Comparison of ENCODE assay signal across 17 mouse cellular contexts in the genomic region with DNA sequence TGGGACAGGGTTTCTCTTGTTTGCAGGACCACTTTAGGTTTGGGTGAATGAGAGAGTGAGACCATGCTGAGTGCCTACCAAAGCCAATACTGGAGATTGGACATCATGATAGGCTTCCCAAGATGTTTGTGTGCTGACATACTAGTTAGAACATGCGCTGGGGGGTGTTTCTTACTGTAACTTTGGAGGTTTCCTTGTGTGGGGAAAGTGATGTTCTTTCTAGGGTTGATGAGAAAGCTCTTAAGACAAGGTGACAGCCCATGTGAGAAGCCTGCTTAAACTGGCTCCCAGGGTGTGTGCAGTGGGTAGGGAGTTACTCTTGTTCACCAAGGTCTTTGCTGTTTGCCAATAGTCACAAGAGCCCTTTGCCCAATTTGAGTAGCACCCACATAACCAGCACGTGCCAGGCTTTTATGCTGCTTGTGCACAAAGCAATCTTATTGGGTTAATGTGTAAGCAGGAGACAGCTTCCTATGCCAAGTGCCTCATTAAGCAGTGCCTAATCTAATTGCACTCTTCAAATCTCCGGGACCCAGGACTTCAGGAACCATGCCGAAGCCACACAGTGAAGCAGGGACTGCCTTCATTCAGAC. TPM values are rescaled to one million over a fixed set of nuclear protein-coding genes. Genes with fewer than 3 reads are reported as not detected.
DNase-seq lines count a peak whose midpoint lies in the region; ATAC-seq and TF ChIP-seq lines count a peak whose summit lies in the region.
"Had no signal": no experiment of that assay in that cellular context is flagged by ENCODE, and none has a peak within 500 bp of the region (broad histone marks: within the 10 kb centered on the region; RNA-seq: fewer than 3 reads in every experiment).

No protein-coding gene starts in this region.

- H3K36me3 ChIP-seq in forebrain, postnatal 0 days (ENCODE audit: insufficient read depth): peaks cover 58% of the 10 kb centered on the region
- H3K36me3 ChIP-seq in forebrain, embryonic 12.5 days (replicated peaks): peaks cover 94% of the 10 kb centered on the region
- peaks cover 16% of the 10 kb centered on the region for H3K36me3 ChIP-seq in lung, postnatal 0 days (ENCODE audit: insufficient read depth, low read length)

- H3K27ac ChIP-seq in forebrain, postnatal 0 days (ENCODE audit: low read depth, low read length): no peak overlapping the region
- H3K27ac ChIP-seq in forebrain, embryonic 12.5 days: no peak overlapping the region
- no peak overlapping the region for H3K27ac ChIP-seq in lung, postnatal 0 days (ENCODE audit: low read length)
- H3K27ac ChIP-seq: embryonic facial prominence, embryonic 13.5 days; hindbrain, embryonic 12.5 days; limb, embryonic 12.5 days; macrophage had no signal

- no peak for TF ChIP-seq CTCF in forebrain, postnatal 0 days (IDR thresholded peaks at IDR 0.05; ENCODE audit: low read depth)
- TF ChIP-seq CTCF in brain, embryonic 14.5 days (IDR thresholded peaks at IDR 0.05; ENCODE audit: borderline replicate concordance, extremely low read depth, insufficient read depth, insufficient read length): no peak
- TF ChIP-seq CTCF in lung, postnatal 0 days (IDR thresholded peaks at IDR 0.05): no peak

- no peak for TF ChIP-seq EP300 in lung, postnatal 0 days (IDR thresholded peaks at IDR 0.05)

- ATAC-seq in forebrain, postnatal 0 days: peak; percentile 21; the same call in 1 of the 2 replicates
- no peak for ATAC-seq in forebrain, embryonic 12.5 days (ENCODE audit: low FRiP score)
- peak; percentile 78 for ATAC-seq in lung, postnatal 0 days
- ATAC-seq: Patski had no signal

- DNase-seq in forebrain, postnatal 0 days: no peak
- DNase-seq in layer of hippocampus, adult 11-12 months (ENCODE audit: low spot score): peak; percentile 5
- DNase-seq in layer of hippocampus, adult 9-10 months (ENCODE audit: low spot score): no peak
- DNase-seq in brain, embryonic 14.5 days (ENCODE audit: low read depth): peak; percentile 71
- DNase-seq in lung, postnatal 0 days (ENCODE audit: low spot score): peak; percentile 67
- DNase-seq in cerebellum, adult 8-10 months: no peak
- no peak for DNase-seq in spleen, adult 18-20 months
- DNase-seq: B cell, adult 2 months; cerebellum, adult 9-11 months; layer of hippocampus, adult 9-11 months; thymus, postnatal 25 days had no signal

- H3K27me3 ChIP-seq in forebrain, postnatal 0 days (ENCODE audit: insufficient read depth, low read length): no peaks in the 10 kb centered on the region
- H3K27me3 ChIP-seq in forebrain, embryonic 12.5 days: no peaks in the 10 kb centered on the region
- H3K27me3 ChIP-seq in lung, postnatal 0 days (replicated peaks; ENCODE audit: insufficient read depth, low read length): no peaks in the 10 kb centered on the region
- H3K27me3 ChIP-seq: embryonic facial prominence, embryonic 13.5 days; hindbrain, embryonic 12.5 days; limb, embryonic 12.5 days; Patski had no signal

- no peaks in the 10 kb centered on the region for H3K9me3 ChIP-seq in forebrain, postnatal 0 days (ENCODE audit: low read length)
- H3K9me3 ChIP-seq in forebrain, embryonic 12.5 days: no peaks in the 10 kb centered on the region
- no peaks in the 10 kb centered on the region for H3K9me3 ChIP-seq in lung, postnatal 0 days (ENCODE audit: low read length)
- H3K9me3 ChIP-seq: embryonic facial prominence, embryonic 13.5 days; hindbrain, embryonic 12.5 days; limb, embryonic 12.5 days had no signal

- H3K9ac ChIP-seq in forebrain, postnatal 0 days: no peak overlapping the region
- H3K9ac ChIP-seq in forebrain, embryonic 12.5 days: no peak overlapping the region
- H3K9ac ChIP-seq in lung, postnatal 0 days (replicated peaks; ENCODE audit: low read depth): no peak overlapping the region
- H3K9ac ChIP-seq: embryonic facial prominence, embryonic 13.5 days; hindbrain, embryonic 12.5 days; limb, embryonic 12.5 days had no signal

- peaks cover 15% of the 10 kb centered on the region for H3K4me1 ChIP-seq in forebrain, postnatal 0 days (ENCODE audit: insufficient read depth)
- H3K4me1 ChIP-seq in forebrain, embryonic 12.5 days: peaks cover 44% of the 10 kb centered on the region
- peaks cover 15% of the 10 kb centered on the region for H3K4me1 ChIP-seq in lung, postnatal 0 days (ENCODE audit: insufficient read depth, low read depth, low read length)

- H3K4me2 ChIP-seq in forebrain, postnatal 0 days (ENCODE audit: low read depth): no peak overlapping the region
- no peak overlapping the region for H3K4me2 ChIP-seq in forebrain, embryonic 12.5 days
- no peak overlapping the region for H3K4me2 ChIP-seq in lung, postnatal 0 days (replicated peaks; ENCODE audit: low read depth, low read length)
- H3K4me2 ChIP-seq: embryonic facial prominence, embryonic 13.5 days; hindbrain, embryonic 12.5 days; limb, embryonic 12.5 days had no signal

- 35% methylated on average over 4 of the region's 4 CpGs for WGBS in forebrain, postnatal 0 days
- 72% methylated on average over 4 of the region's 4 CpGs for WGBS in forebrain, embryonic 12.5 days
- 58% methylated on average over 4 of the region's 4 CpGs for WGBS in lung, postnatal 0 days

- no peak overlapping the region for H3K4me3 ChIP-seq in forebrain, postnatal 0 days (ENCODE audit: low read depth, low read length)
- H3K4me3 ChIP-seq in forebrain, embryonic 12.5 days (replicated peaks): no peak overlapping the region
- H3K4me3 ChIP-seq in lung, postnatal 0 days (ENCODE audit: low read depth, low read length): no peak overlapping the region
- H3K4me3 ChIP-seq: embryonic facial prominence, embryonic 13.5 days; hindbrain, embryonic 12.5 days; limb, embryonic 12.5 days had no signal

- no peak for TF ChIP-seq POLR2A in brain, embryonic 14.5 days (IDR thresholded peaks at IDR 0.05; ENCODE audit: borderline replicate concordance, extremely low read depth, insufficient read depth, insufficient read length, poor library complexity, severe bottlenecking)

RNA-seq across cellular contexts. Expression of a gene that starts 8.6 kb away (rescaled TPM):
- total RNA-seq in forebrain, postnatal 0 days (2014; rRNA removed): 677 and 762 TPM in 2 replicates
- 764 and 783 TPM in 2 replicates for polyA plus RNA-seq in forebrain, postnatal 0 days (2015; fragmentation: Nextera tagmentation; extraction: Ambion mirVana)
- polyA plus RNA-seq in forebrain, embryonic 12.5 days (2016; fragmentation: Nextera tagmentation; extraction: Ambion mirVana): 1,825 and 1,829 TPM in 2 replicates
- 986 and 1,073 TPM in 2 replicates for polyA plus RNA-seq in brain, embryonic 14.5 days (2012; rRNA removed)
- 318 and 331 TPM in 2 replicates for polyA plus RNA-seq in lung, postnatal 0 days (2015; fragmentation: Nextera tagmentation; extraction: Ambion mirVana)

RNA-seq across cellular contexts. Expression of a gene that starts 15.2 kb away (rescaled TPM):
- total RNA-seq in forebrain, postnatal 0 days (2014; rRNA removed): 5.7 and 8.6 TPM in 2 replicates
- 4.7 and 5.3 TPM in 2 replicates for polyA plus RNA-seq in forebrain, postnatal 0 days (2015; fragmentation: Nextera tagmentation; extraction: Ambion mirVana)
- polyA plus RNA-seq in forebrain, embryonic 12.5 days (2016; fragmentation: Nextera tagmentation; extraction: Ambion mirVana): 0.40 and 0.49 TPM in 2 replicates
- polyA plus RNA-seq in brain, embryonic 14.5 days (2012; rRNA removed): 7.6 and 8.8 TPM in 2 replicates
- 68.0 and 95.2 TPM in 2 replicates for polyA plus RNA-seq in lung, postnatal 0 days (2015; fragmentation: Nextera tagmentation; extraction: Ambion mirVana)

RNA-seq across cellular contexts. Expression of a gene that starts 47.7 kb away (rescaled TPM):
- 133 and 137 TPM in 2 replicates for total RNA-seq in forebrain, postnatal 0 days (2014; rRNA removed)
- polyA plus RNA-seq in forebrain, postnatal 0 days (2015; fragmentation: Nextera tagmentation; extraction: Ambion mirVana): 181 and 195 TPM in 2 replicates
- 105 and 116 TPM in 2 replicates for polyA plus RNA-seq in forebrain, embryonic 12.5 days (2016; fragmentation: Nextera tagmentation; extraction: Ambion mirVana)
- 179 and 187 TPM in 2 replicates for polyA plus RNA-seq in brain, embryonic 14.5 days (2012; rRNA removed)
- polyA plus RNA-seq in lung, postnatal 0 days (2015; fragmentation: Nextera tagmentation; extraction: Ambion mirVana): 18.3 and 22.1 TPM in 2 replicates

Comparison
In these comparisons a context has a peak if more than half of its experiments do, and no peak if none do; other contexts are left out.
1. DNase-seq: peak in layer of hippocampus, adult 11-12 months (single experiment), brain, embryonic 14.5 days (single experiment) and lung, postnatal 0 days (single experiment); none in forebrain, postnatal 0 days (single experiment), layer of hippocampus, adult 9-10 months (single experiment), cerebellum, adult 8-10 months (single experiment) and spleen, adult 18-20 months (0 of 2).